Mouse (Mus musculus): ENCODE results near the gene Fn1.

DNA sequence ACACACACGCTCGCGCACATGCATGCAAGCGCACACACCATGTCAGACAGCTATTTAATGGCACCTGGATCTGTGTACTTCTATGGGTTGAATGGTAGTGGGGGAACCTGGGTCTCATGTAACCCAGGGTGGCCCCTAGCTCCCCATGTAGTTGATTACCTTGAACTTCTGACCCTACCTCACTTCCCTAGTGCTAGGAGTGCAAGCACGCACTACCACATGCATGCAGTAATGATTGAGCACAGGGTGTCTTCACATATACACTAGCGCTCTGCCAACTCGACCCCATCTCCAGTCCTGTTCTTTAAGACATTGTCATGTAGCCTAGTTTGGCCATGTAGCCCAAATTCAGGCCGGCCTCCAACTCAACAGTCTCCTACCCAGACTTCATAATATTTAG, 69.7 kb downstream of the Fn1 start:
- TF ChIP-seq CTCF (IDR thresholded peaks at IDR 0.05; ENCODE audit: control insufficient read depth, insufficient read depth, insufficient read length) (no peak), USF1 (IDR thresholded peaks at IDR 0.05; ENCODE audit: low read depth) (no peak), FOSL1 (IDR thresholded peaks at IDR 0.05; ENCODE audit: insufficient read depth, low read length, poor library complexity, severe bottlenecking) (no peak)
